Mouse (Mus musculus): Measurements from ENCODE around the gene Mkrn3. TPM values are rescaled to one million over a fixed set of nuclear protein-coding genes. Genes with fewer than 3 reads are reported as not detected.

Gene Mkrn3
- total and polyA plus RNA-seq, 3 experiments, result 0.23 to 0.30 (median 0.27) TPM

GRCm38 (mm10) chr7:62376510-62377304, 43.2 kb downstream of the Mkrn3 start, which contains the start of gene Magel2:
Gene Magel2, plus strand, starts transcription at chr7:62377010.
- no peak within 1 kb of the TSS for H3K4me3 ChIP-seq
- WGBS, result 13% methylated on average over 31 of the region's 31 CpGs
- peaks cover 1% of the 10 kb centered on the region; the same call in 1 of the 2 replicates for H3K27me3 ChIP-seq (ENCODE audit: control insufficient read depth, insufficient read depth, low read length)
- no peak for TF ChIP-seq CTCF (IDR thresholded peaks at IDR 0.05)
- TF ChIP-seq POLR2A (IDR thresholded peaks at IDR 0.05; ENCODE audit: insufficient read depth, low read depth, low read length), result no peak
- no peak for TF ChIP-seq EP300 (IDR thresholded peaks at IDR 0.05; ENCODE audit: insufficient read depth, low read depth, low read length)
- no peaks in the 10 kb centered on the region for H3K79me2 ChIP-seq (replicated peaks; ENCODE audit: control insufficient read depth, insufficient read depth, low read length)
- no peak for DNase-seq
- no peaks in the 10 kb centered on the region for H3K4me1 ChIP-seq (ENCODE audit: control insufficient read depth, insufficient read depth, low read length)
- no peak within 1 kb of the TSS for H3K9ac ChIP-seq (ENCODE audit: low read depth, low read length)
- no peaks in the 10 kb centered on the region for H3K36me3 ChIP-seq (ENCODE audit: control insufficient read depth, insufficient read depth, low read length)
- H3K27ac ChIP-seq, result no peak within 1 kb of the TSS
- intact Hi-C loops (cut with DNase I), result no loop called here

GRCm38 (mm10) chr7:62375658-62376057, 44.3 kb downstream of the Mkrn3 start:
- intact Hi-C loops (cut with DNase I), result no loop called here
- Histone ChIP-seq H3K27me3 (ENCODE audit: control insufficient read depth, insufficient read depth, low read length) (peaks cover 1% of the 10 kb centered on the region; the same call in 1 of the 2 replicates), H3K36me3 (ENCODE audit: control insufficient read depth, insufficient read depth, low read length) (no peaks in the 10 kb centered on the region), H3K79me2 (replicated peaks; ENCODE audit: control insufficient read depth, insufficient read depth, low read length) (no peaks in the 10 kb centered on the region), H3K27ac (no peak overlapping the region), H3K4me1 (ENCODE audit: control insufficient read depth, insufficient read depth, low read length) (no peaks in the 10 kb centered on the region), H3K9ac (ENCODE audit: low read depth, low read length) (no peak overlapping the region), H3K4me3 (no peak overlapping the region)
- no peak for DNase-seq
- peak; percentile 55 for TF ChIP-seq CTCF (IDR thresholded peaks at IDR 0.05)
- no peak for TF ChIP-seq POLR2A (IDR thresholded peaks at IDR 0.05; ENCODE audit: insufficient read depth, low read depth, low read length)
- whole genome bisulfite sequencing, result 24% methylated on average over 4 of the region's 4 CpGs

Other genes with a start within 250 kb of the Mkrn3 start
- gene Ndn, start 73.6 kb downstream of the Mkrn3 start, total RNA-seq (2021), result 1 to 10 TPM; 4.4 to 5.3 TPM
- gene Ndn, start 73.6 kb downstream of the Mkrn3 start, polyA plus RNA-seq (2012; rRNA removed), result 4.5 and 4.7 TPM in 2 replicates
- not detected for gene Magel2, start 43.1 kb downstream of the Mkrn3 start, total RNA-seq (2021)
- 0.02 TPM in 1 of 2 replicates, not detected in the other for gene Magel2, start 43.1 kb downstream of the Mkrn3 start, polyA plus RNA-seq (2012; rRNA removed)
- gene Peg12, start 44.4 kb upstream of the Mkrn3 start, total RNA-seq (2021), result 1 to 10 TPM in 1 of 2 experiments, under 1 TPM in 1; 0.91 to 1.0 TPM
- 0.25 and 0.50 TPM in 2 replicates for gene Peg12, start 44.4 kb upstream of the Mkrn3 start, polyA plus RNA-seq (2012; rRNA removed)